Mouse (Mus musculus) C2C12 (cell line): ENCODE data around the gene Npr1.

Source experiments
- CEBPB ChIP-seq: IDR thresholded peaks from one replicate; pipeline ENCODE4 v1.6.1; 2011; ENCODE audit warnings: low read depth, mild to moderate bottlenecking, control low read depth, moderate library complexity
- CTCF ChIP-seq: IDR thresholded peaks from one replicate; pipeline ENCODE4 v1.5.1; 2011; ENCODE audit not compliant: control insufficient read depth, insufficient read depth, insufficient read length
- USF1 ChIP-seq: IDR thresholded peaks from one replicate; pipeline ENCODE4 v1.6.1; 2011; ENCODE audit warnings: low read depth, mild to moderate bottlenecking, control low read depth, moderate library complexity

DNA sequence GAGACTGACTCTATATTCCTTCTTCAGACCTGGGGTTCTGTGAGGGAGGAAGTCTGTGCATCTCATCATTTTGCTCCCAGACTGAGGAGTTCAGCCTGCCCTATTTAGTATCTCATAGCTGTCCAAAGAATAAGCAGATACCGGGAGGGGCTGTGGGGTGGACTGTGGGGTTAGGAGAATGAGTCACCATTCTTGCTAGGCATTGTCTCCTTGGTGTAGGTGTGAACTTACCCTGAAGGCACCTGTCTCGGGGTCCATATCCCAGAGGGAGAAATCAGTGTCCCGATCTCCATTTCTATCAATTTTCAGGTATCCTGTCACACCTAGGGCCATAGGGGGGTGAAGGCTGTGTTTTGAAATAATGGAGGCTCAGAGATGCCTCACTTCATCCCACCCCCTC, 3.7 kb downstream of the Npr1 start:
- no peak for TF ChIP-seq CTCF
- TF ChIP-seq USF1 = no peak
- TF ChIP-seq CEBPB = no peak
